Mouse (Mus musculus) CH12.LX (cell line): ENCODE measurements around the gene Zdhhc18.

ENCODE experiments used
- CTCF ChIP-seq, 2 experiments: IDR thresholded peaks in 1 of 2; conservative IDR thresholded peaks in 1 of 2; 2 replicates each; pipeline ENCODE4 v1.5.1; 2011 to 2012; ENCODE audit warnings: low read depth in 2 of 2, low read length in 2 of 2, improper control_type of control experiment in 1 of 2, inconsistent platforms in 1 of 2, mild to moderate bottlenecking in 1 of 2, moderate library complexity in 1 of 2
- POLR2A ChIP-seq: IDR thresholded peaks from 2 replicates; pipeline ENCODE4 v1.6.1; 2011; ENCODE audit warnings: low read depth, mild to moderate bottlenecking, improper control_type of control experiment, low read length
- ZNF384 ChIP-seq: IDR thresholded peaks from 2 replicates; pipeline ENCODE4 v1.6.1; 2012; ENCODE audit warnings: low read depth, low read length, improper control_type of control experiment, inconsistent platforms

DNA sequence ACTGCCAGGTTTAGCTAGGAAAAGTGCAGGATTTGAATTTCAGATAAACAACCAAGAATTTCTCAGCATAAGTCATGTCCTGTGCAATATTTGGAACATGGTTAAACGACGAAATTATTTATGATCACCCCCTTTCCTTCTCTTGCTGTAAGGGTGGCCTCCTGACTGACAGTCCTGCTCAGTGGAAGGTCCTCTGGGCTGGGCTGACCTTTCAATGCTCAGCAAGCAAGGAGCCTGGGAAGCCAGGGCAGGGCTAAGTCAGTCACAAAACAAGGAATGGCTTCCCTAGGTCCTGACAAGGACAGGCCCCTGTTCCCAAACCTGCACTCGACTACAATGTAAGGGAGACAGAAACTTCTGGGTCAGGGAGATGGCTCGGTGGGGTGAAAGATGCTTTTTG, 2.0 kb upstream of the Zdhhc18 start:
- TF ChIP-seq CTCF (conservative IDR thresholded peaks at IDR 0.05 in 1 of 2, IDR thresholded peaks at IDR 0.05 in 1 of 2; ENCODE audit: low read depth in 2 of 2, low read length in 2 of 2) (no peak), POLR2A (no peak), ZNF384 (no peak)
